Comparison of ENCODE assay signal across 23 mouse cellular contexts in genomic region chr2:151579183-151579582, GRCm38 (mm10). TPM values are rescaled to one million over a fixed set of nuclear protein-coding genes. Genes with fewer than 3 reads are reported as not detected.
"Had no signal": no experiment of that assay in that cellular context is flagged by ENCODE, and none has a peak within 500 bp of the region (broad histone marks: within the 10 kb centered on the region; RNA-seq: fewer than 3 reads in every experiment).

No protein-coding gene starts in this region.

- DNase-seq: gastrocnemius, adult 2 months; gastrocnemius, postnatal 10 days; gastrocnemius, postnatal 25 days; heart, adult 2 months; heart, postnatal 14 days; heart, postnatal 36 days; kidney, adult 18-20 months; kidney, adult 8-10 months; kidney, postnatal 10 days; kidney, postnatal 25 days; kidney, postnatal 4 days; liver had no signal

- H3K9me3 ChIP-seq: heart, embryonic 13.5 days; heart, embryonic 15.5 days; hindbrain, embryonic 13.5 days; hindbrain, embryonic 15.5 days; limb, embryonic 10.5 days had no signal

- H3K36me3 ChIP-seq: heart, embryonic 13.5 days; heart, embryonic 15.5 days; hindbrain, embryonic 13.5 days; hindbrain, embryonic 15.5 days; limb, embryonic 10.5 days; limb, embryonic 12.5 days had no signal

- H3K4me3 ChIP-seq: gastrocnemius, adult 2 months; heart, adult 2 months; heart, embryonic 13.5 days; heart, embryonic 15.5 days; hindbrain, embryonic 13.5 days; hindbrain, embryonic 15.5 days; layer of hippocampus, adult 2 months; left cerebral cortex, adult 2 months; limb, embryonic 10.5 days; limb, embryonic 12.5 days had no signal

- H3K27me3 ChIP-seq: hindbrain, embryonic 15.5 days; limb, embryonic 12.5 days had no signal

- H3K4me2 ChIP-seq: heart, embryonic 11.5 days; hindbrain, embryonic 13.5 days; hindbrain, embryonic 15.5 days; limb, embryonic 12.5 days; liver, embryonic 11.5 days had no signal

- H3K9ac ChIP-seq: heart, embryonic 15.5 days; hindbrain, embryonic 13.5 days; hindbrain, embryonic 15.5 days; limb, embryonic 12.5 days had no signal

- ATAC-seq: hindbrain, postnatal 0 days had no signal

- H3K27ac ChIP-seq: gastrocnemius, adult 2 months; heart, adult 2 months; heart, embryonic 13.5 days; heart, embryonic 15.5 days; hindbrain, embryonic 13.5 days; hindbrain, embryonic 15.5 days; hindbrain, postnatal 0 days; layer of hippocampus, adult 2 months; left cerebral cortex, adult 2 months; limb, embryonic 10.5 days; limb, embryonic 12.5 days had no signal

RNA-seq across cellular contexts. Expression of gene Sdcbp2, which starts 6.8 kb away (rescaled TPM):
- polyA plus RNA-seq: liver, embryonic 11.5 days had no signal
